Mouse (Mus musculus): Measurements from ENCODE around the gene Fam160a1.

Fam160a1 gene

DNA sequence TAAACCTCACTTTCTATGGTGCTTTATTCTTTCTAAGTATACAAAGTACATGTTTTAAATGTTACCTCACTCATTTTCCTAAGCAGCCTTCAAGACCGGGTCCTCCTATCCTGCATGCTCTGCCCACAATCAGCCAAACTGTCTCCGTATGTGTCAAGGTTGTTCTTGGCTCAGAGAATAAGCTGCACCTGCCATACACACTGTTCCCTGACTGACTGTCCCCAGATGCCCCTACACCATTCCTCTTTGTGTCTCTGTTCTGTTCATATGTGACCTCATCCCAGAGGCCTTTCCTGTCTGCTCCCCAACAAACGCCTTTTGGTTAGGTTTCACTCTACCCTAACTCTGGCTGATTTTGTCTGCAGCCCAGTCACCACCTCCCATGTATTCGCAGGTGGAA, 10.2 kb upstream of the Fam160a1 start:
- DNase-seq (ENCODE audit: low read depth, low spot score) = no peak

DNA sequence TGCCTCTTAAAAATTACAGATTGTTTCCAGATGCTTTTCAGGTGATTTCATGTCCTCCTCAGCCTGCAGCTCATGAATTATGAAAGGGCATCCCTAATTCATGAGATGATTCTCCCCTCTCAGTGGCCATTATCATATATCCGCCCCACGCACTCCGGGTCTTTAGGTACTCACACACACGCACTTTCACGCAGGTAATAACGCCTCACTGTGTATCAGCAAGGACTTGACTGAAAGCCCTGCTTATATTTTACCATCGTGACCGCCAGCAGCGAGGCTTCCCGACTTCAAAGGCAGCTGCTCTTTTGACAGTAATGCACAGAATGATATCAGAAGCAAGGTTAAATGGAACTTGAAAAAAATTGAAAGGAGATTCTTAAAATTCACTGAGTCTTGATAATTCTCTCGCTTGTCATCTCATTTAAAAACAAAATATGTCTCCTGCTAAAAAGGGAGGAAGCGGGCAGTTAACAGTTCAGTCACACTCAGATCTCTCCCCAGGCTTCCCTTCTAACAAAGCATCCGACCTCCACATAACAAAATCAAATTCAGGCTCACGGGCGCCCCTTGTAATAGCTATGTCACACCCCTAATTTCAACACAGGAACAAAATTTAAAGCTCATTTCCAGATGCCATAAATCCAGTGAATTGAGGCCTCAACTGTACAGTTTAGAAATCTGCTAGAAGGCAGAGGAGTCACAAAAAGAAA, 3.9 kb upstream of the Fam160a1 start:
- DNase-seq (ENCODE audit: low read depth, low spot score) = no peak

DNA sequence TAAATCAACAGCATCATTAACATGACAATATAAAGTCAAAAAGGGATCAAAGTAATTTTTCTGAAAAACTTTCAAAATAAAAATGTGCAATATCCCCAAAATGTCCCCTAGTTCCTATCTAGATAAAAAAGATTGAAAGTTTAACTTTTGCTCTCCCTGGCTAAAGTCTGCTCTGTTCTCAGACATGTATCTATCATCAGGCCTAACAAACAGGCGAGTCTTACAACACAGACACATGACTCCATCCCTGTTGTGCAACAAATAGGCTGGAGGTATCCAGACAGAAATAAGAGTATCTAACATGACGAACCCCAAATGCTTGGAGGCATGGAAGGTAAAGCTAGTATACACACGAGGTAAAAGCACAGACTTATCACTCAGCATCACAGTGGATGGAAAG, 2.2 kb upstream of the Fam160a1 start:
- DNase-seq (ENCODE audit: low read depth, low spot score) = no peak

DNA sequence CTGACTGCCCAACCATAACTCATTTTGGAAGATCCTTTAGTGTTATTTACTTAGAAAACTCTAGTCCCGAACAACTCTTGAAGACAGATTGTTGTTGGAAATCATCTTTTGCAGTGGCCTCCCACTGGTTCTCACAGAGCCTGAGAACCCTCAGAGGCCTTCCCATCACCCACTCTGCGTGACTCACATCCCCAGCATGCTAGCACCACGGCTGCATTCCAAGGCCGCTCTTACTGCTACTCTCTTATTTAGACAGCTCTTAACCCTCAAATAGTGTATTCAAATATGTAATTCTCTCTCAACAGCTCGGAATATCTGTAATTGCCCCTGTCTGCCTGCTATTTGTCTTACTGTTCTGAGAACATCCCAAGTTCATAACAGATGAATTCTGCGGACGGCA, 2.9 kb downstream of the Fam160a1 start:
- no peak for DNase-seq (ENCODE audit: low read depth, low spot score)

DNA sequence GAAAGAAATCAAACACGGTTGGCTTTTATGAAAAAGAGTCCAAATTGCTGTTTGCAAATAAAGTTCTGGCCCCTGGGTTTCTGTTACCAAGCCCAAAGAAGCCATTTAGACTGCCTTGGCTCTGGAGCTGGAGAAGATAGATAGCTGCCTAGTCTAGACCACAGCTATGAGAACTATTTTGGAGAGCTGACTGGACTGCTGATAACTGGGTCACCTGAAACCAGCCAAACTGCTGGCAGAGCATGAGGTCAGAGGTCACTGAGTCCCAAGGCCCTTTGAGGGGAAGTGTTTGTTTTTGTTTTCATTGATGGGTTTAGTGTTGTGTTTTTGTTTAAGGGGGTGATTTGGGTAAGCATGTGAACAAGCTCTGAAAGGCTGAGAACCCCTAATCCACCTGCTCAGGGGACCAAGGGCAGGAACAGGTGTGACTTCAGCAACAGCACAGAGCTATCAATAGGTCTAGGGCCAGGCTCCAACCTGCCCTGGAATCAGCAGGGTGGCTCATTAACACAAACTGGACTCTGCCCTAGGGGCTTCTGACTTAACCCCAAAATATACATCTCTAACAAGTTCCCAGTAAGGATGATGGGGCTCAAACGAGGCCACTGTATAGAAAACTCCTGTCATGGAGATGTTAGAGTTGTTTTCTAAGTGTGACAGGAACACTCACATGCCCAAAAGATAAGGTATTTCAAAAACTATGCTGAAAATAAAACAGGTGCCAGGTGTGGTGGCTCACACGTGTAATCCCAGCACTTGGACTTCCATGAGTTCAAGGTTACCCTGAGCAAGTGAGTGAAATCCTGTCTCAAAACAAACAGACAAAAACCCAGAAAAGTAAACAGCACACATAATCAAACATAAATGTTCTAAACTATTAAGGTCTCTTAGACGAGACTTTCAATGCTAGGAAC, 3.7 kb downstream of the Fam160a1 start:
- DNase-seq (ENCODE audit: low read depth, low spot score) = no peak

DNA sequence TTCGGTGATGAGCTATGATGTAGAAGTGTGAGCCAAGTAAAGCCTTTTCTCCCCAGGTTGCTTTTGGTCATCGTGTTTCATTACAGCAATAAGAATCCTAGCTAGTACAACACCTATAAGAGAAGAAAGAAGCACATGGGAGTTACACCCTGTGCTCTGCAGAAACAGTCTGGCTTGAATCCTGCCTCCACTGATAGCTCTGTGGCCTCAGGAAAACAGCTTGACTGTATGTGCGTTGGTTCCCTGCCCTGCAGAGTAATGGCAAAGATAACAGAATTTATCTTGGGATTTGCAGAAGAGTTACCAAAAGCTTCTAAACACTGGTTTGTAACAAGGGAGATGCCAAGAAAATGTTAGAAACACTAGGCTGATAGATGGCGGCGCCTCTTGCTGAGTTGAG, 5.1 kb downstream of the Fam160a1 start:
- DNase-seq (ENCODE audit: low read depth, low spot score) = no peak

DNA sequence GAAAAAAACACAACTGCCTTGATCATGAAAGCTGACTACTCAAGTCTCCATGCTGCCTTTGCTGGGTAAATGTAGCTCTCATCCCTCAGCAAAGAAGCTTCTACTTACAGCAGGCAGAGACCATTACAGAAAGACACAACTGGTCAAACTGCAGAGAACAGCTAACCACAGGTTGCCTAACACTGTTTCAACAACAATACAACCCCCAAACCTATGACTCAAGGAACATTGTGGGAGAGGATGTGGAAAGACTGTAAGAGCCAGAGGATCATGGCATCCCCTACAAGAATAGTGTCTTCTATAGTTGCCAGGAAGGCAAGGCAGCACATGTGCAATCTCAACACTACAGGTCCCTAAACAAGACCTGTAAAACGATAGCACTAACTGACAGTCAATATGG, 23.9 kb downstream of the Fam160a1 start:
- DNase-seq (ENCODE audit: low read depth, low spot score) = no peak

DNA sequence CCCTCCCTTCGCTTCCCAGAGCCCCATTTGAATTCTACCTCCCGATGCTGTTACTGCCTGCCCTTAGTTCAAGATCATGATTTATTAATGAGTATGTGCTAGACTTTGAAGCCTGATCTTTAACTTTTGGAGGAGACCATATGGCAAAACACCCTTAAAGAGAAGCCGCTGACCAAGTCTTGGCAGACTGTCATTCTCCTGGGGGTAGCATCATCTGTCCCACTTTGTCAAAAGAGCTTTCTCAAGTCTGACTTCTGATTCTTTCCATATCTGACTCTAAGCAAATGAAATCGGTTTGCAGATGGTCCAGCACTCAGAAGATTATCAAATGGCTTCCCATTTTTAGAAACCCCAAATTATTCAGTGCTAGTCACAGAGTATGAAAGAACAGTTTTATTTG, 27.3 kb downstream of the Fam160a1 start:
- no peak for DNase-seq (ENCODE audit: low read depth, low spot score)

DNA sequence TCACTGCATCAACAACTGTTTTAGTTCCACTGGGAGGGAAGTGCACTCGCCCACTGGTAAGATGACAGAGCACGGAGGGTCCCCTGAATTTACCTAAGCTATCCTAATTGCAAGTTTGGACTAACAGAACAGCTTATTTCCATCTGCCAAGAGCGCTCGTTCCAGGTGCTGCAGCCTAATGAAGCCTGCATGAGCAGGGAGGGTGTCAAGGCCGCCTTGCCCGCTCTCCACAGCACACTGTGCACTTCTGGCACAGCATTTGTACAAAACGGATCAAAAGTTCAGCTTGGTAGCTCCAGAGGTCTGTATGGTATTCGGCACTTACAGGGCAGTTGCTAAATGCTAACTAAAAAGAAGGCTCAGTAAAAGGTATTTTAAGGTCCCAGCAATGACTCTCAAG, 30.6 kb downstream of the Fam160a1 start:
- no peak for DNase-seq (ENCODE audit: low read depth, low spot score)

DNA sequence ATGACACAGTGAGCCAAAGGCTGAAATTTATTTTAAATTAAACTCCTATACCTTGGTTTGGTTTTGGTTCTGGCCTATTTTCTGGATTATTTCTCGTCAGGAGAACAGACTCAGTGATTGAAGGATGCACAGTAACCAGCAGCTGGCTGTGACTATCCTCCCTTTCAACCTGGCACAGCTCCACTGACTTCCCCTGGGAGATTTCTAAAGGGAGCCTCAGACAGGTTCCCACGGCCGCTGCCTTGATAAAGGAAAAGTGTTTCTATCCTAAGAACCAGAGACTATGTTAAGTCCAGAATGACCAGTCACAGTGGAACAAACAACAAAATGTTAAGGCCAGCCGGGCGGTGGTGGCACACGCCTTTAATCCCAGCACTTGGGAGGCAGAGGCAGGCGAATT, 36.2 kb downstream of the Fam160a1 start:
- DNase-seq (ENCODE audit: low read depth, low spot score) = no peak

DNA sequence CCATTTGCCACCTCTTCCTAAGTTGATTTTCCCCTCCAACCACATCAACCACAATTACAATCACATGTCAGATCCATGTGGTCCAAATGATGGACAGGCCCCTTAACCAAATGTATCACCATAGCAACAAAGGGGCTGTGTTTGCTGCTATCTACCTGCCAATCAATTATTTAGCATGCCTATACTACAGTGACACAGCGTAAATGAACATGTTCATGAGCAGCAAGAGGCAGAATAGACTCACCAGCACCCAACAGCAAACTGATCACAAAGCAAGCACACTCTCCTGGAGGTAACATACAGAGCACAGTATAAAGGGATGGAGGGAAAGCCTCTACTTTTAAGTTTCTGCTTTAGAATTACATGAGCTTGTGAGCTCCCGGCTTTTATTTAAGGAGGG, 36.8 kb downstream of the Fam160a1 start:
- no peak for DNase-seq (ENCODE audit: low read depth, low spot score)

DNA sequence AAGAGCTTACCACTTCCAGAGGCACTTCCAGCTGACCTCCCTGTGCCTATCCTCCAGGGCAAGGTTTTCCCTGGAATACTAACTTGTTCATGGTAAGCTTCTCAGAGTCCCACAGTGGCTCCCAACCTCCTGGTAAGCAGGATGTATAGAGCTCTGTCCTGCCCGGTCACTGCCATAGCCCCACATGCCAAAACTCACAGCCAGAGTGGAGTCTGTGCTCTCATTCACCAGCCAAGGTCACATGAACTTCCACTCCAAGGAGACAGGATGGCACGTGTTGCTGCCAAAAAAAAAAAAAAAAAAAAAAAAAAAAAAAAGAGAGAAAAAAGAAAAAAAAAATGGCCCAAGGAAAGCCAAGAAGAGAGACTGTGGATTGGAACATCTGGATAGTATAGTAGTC, 39.2 kb downstream of the Fam160a1 start:
- no peak for DNase-seq (ENCODE audit: low read depth, low spot score)

DNA sequence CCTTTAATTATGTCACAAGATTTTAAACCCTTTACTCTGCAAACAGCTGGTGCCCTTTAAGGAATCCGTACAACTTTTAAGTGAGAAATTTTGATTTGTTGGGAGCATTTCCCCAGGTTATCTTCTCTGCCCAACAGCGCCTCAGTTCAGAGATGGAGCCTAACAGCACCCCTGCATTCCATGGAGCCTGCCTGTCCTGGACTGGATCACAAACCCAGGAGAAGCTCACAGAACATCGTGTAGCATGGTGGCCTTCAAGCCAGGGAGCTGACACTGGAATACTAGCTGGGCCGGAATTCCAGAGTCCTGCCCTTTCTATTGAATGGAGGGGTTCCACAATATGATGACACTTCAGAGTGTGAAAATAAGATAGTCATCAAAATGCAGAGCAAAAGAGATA, 39.7 kb downstream of the Fam160a1 start:
- no peak for DNase-seq (ENCODE audit: low read depth, low spot score)

DNA sequence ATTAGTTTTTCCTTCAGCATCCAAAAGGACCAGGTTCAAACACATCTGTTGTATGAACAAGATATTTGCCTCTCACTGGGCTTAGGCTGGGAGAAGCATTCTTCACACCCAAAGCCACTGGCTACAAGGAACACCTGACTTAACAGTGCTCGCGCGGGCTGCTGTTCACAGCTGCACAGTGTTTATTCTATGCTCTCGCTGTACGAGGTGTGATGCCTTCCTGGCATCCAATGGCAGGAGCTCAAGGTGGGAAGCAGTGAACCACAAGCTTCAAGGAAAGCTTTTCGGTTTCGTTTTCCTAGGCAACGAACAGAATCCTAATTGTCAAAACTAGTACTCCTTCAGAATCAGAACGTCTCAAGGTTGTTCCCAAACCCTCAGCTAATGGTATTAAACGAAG, 40.4 kb downstream of the Fam160a1 start:
- no peak for DNase-seq (ENCODE audit: low read depth, low spot score)

DNA sequence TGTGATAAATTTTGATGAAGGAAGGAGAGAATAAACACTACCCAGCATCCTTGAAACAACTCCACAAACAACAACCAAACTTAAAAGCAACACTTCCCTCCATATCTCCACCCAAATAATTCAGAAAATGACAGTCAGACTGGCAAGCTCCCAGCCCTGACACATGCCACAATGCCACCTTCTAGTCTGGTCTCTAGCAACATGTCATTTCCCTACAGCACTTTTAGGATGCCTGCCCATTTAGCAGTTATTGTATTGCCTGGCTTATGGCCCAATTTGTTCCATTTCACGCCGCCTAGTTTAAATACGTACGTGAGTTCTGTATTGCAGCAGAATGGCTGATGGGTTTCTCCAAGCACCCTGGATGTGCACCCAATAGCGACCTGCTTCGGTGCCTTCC, 41.0 kb downstream of the Fam160a1 start:
- no peak for DNase-seq (ENCODE audit: low read depth, low spot score)

DNA sequence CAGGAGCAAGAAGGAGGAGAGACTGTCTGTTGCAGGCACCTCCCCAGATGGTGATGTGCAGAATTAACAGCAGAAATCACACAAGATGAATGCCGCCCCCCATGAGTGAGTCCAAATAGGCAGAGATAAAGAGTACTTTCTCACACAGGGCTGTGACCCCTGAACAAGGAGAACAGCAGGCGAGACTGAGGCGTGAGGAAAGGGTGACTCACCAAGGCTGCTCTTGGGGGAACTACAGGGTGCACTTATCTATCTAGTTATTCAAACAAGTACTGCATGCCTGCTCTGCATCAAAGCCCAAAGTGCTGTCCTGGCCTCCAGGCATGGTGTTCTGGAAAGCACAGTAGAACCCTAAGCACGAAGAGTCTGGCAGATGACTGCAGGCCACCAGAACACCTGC, 43.2 kb downstream of the Fam160a1 start:
- no peak for DNase-seq (ENCODE audit: low read depth, low spot score)

DNA sequence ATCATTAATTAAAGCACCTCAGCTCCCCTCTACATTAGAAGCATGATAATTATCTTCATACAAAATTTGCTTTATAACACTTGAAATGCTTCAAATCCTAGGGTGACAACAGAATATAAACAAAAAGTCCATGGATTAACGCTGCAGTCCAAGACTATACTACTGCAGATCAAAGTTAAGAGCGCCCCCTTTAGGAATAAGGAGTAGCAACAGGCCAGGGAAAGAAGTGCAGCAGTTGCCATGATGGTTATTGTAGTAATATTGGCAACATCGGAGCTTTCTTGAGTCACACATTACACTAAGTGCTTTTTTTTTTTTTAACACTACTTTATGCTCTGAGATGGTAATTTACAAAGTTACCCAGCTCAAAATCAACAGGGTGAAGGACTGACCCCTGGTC, 43.7 kb downstream of the Fam160a1 start:
- DNase-seq (ENCODE audit: low read depth, low spot score) = no peak

DNA sequence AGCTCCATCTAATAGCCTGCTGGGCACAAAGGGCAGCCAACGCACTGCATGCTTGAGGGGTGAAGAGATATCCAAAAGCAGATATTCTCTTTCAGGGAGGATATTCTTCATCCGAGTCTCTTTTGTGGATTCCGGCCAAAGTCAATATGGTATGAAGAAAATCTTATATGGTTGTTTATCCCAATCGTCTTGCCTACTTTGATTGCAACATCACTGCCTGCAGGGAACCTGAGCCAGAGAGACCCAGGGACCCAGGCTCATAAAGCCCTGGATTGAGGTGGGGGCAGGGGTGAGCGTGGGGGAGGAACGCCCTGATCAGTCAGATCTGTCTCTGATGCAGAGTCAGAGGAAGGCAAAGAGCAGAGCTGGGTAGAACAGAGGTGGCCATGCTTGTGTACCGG, 52.2 kb downstream of the Fam160a1 start:
- no peak for DNase-seq (ENCODE audit: low read depth, low spot score)

DNA sequence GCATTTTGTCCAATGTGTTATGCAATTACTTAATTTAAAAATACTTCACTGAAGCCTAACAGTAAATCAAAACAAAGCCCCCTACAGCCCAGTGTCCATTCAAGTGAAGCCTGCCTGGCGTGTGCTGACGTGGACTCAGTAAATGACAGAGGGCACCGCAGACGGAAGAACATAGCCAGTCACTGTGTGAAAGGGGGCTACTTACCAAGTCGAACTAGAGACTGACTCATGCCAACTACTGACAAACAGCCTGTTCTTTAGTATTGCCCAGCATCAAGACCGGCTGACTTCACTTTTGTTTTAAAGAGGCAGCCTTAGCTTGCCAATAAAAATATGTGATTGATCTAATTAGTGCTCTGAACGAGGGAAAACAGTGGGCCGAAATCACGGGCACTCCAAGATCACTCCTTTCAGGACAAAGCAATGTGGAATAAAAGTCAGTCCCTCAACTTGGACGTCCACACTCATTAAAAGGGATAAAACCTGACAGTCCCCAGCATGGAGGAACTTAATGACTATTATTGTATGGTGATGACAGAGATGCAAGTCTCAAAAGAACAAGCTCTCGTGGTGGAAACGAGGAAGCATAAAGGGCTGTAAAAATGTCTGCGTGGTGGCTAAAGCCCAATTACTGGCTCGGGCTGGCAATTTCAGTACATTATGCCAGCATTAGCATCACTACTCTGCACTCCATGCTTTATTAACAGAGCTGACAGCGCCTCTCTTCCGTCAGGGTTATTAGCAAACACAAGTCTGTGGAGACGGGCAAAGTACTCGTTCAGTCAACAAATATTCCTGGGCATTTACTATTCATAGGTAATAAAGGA, 52.9 kb downstream of the Fam160a1 start:
- no peak for DNase-seq (ENCODE audit: low read depth, low spot score)

DNA sequence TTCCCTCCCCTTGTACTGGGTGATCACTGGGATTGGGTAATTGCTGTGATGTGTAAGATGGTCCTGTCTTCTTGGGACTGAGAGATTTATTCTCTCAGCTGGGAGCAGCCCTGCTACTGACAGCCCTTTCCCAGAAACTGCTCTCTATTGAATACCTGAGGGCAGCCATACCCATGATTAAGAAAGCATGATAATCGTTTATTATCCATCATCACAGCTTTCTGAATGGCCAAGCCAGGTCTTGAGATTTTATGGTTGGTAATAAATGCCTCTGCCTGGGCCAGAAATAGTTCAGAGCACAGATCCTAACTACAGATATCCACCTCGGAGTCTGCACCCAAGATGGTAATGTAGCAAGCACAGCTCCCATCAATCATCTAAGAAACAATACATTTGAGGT, 59.1 kb downstream of the Fam160a1 start:
- DNase-seq (ENCODE audit: low read depth, low spot score) = no peak

DNA sequence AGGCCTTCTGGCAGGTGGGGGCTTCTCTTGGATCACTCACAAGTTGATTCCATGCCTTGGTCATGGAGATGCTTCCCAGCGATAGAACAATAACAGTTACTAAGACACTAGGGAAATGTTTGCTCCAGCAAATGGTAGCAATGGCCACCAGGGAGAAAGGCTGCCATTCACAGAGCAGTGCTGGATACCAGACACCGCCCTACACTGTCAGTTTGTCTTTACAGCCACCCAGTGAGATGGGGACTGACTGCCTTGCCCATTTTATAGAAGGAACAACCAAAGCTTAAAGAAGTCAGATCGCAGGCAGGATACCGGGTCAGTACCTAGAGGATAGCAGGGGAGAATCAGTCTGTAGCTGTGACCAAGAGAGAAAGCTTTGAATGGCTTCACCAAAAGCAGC, 59.7 kb downstream of the Fam160a1 start:
- no peak for DNase-seq (ENCODE audit: low read depth, low spot score)

DNA sequence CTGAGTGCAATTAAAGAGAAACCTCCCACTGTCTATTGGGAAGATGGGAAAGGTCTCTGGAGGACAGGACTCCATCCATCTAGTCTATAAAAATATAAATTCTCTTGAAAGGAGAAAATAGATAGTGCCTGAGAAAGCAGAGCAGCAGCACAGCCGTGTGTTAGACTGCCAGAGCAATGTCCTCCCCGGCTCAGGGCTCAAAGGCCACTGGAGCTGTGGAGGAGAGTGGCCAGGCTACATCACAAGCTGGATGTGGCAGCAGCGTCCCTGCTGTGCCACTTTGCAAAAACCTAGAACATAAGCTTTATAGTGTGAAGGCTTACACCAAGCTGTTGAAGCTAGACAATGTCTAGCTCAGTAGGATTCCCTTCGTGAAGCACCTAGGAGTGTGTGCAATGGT, 67.7 kb downstream of the Fam160a1 start:
- DNase-seq (ENCODE audit: low read depth, low spot score) = no peak

Measured in retina, postnatal 7 days (tissue).